Mouse (Mus musculus): ENCODE results near the gene Rad51c.
"Not testable (repeated sequence)": the region's sequence is repeated elsewhere in the genome, so short reads cannot be mapped to it uniquely, and the experiment has no call there.

DNA sequence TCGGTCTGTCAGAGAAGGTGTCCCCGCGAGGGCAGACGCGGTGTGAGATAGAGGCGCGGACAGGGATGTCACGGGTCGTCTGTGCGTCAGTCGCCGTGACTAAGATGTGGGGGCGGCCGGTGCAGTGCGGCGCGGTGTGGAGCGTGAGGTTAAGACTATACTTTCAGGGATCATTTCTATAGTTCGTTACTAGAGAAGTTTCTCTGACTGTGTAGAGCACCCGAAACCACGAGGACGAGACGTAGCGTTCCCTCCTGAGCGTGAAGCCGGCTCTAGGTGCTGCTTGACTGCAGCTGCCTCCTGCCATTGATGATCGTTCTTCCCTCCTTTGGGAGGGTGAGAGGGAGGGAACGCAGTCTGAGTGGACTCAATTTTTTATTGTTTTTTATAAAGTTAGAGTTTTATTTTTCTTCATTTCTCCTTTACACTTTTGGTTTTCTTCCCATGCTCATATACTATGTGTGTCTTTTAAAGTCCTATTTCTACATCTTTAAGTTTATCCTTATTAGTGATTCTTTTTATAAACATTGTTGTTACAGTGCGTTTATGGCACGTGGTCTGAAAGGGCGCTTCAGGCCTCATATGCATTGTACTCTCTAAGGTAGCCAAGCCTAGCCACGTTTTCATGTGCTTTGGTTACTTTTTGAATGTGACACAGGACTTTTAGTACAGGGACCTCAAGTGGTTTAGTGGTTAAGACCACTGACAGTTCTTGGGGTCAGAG lies 43.9 kb upstream of the Rad51c start:
- TF ChIP-seq CTCF, POLR2A (IDR thresholded peaks at IDR 0.05; ENCODE audit: insufficient read depth, low read depth, low read length): not testable (repeated sequence)
